Mouse (Mus musculus) lung, postnatal 14 days (tissue): ENCODE results near the gene Tex13b.
"Not testable (repeated sequence)": the region's sequence is repeated elsewhere in the genome, so short reads cannot be mapped to it uniquely, and the experiment has no call there.

ENCODE experiments used
- DNase-seq: peaks from one replicate; pipeline ENCODE4 v3.0.0; 2021

Gene Tex13b

DNA sequence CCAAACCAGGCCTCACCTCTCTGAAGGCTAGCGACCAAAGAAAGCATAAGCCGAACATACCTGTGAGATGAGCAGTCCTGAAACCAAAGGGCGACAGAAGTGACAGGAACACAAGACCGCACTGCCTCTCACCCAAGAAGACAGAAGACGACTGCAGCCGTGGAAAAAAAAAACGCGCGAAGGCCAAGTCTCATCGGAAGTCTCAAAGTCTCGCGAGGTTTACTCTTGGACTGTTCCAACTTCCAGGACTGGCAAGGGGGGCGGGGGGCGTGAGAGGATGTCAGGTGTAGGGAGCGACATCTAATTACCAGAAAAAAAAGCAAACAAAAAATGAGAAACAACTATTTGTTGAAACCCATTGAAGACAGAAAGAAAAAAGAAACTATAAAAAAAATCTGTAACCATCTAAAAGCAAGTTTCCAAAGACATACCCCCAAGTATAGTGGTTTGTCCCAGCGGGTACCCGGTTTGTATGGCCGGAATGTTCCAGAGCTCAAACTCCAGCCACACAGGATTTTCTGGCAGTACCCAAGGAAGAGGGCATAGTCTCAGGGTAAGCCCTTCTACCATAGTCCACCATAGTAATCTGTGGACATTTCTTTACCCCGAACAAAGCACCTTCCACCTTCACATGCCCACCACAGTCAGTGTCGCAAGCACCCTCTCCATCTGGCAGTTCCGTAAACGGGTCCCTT, at the start of gene Tex13b:
Gene Tex13b (minus strand): TSS at position 122 of the 695 bp plus-strand sequence.
- no peak for DNase-seq

- no peak for DNase-seq
Observed at GRCm38 (mm10) chrX:140862760-140863159, 49.5 kb upstream of the Tex13b start.

DNA sequence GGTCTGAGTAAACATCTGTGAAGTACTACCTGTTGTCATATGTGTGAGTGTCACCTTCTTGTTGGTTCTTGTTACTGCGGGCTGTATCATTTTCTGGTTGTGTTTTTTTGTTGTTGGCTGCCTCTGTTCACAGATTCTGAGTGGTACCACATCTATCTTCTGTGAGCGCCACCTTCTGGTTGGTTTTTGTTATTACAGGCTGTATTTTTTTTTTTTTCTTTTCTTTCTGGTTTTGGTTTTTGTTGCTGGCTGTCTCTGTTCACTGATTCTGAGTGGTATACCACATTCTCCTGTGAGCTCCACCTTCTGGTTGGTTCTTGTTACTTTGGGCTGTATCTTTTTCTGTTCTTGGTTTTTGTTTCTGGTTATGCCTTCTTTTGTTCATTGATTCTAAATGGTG, 44.2 kb upstream of the Tex13b start:
- DNase-seq = peak; percentile 1

DNA sequence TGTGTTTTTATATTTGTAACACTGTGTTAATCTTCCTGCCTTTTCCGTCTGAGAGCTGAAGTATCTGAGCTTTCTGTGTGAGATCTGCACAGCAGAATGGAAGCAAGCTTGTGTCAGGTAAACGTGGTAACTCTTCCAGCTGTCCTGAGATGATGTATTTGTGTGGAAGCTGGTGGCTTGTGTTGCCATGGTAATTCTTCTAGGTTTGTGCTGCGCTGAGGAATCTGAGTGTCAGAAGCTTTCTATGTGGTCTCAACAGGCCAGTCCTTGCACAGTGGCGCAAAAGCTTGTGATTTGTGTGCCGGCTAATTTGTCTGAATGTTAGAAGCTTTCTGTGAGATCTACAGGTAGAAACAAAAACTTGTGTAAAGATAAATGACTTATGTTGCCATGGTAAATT, 43.8 kb upstream of the Tex13b start:
- not testable (repeated sequence) for DNase-seq

DNA sequence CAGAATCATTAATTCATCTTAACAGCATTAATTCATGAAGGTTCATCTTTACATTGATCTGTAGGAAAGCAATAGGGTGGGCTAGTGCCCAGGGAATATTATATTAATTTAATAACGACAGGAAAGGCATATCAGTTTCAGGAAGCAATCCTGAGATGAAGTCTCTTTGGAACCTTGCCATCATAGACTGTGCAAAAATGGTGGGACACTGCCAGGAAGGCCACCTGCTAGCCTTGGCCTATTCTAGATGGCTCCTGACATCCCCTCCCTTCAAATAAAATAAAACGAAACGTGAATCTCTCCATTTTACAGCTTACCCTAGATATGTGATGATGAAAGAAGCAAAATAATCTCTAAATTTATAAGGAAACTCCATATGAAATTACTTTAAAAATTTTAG, 41.3 kb upstream of the Tex13b start:
- no peak for DNase-seq

- not testable (repeated sequence) for DNase-seq
Observed at GRCm38 (mm10) chrX:140845401-140845800, 32.2 kb upstream of the Tex13b start.

GRCm38 (mm10) chrX:140839887-140840286, 26.7 kb upstream of the Tex13b start:
- no peak for DNase-seq

- no peak for DNase-seq
Observed at GRCm38 (mm10) chrX:140838077-140838476, 24.8 kb upstream of the Tex13b start.

DNA sequence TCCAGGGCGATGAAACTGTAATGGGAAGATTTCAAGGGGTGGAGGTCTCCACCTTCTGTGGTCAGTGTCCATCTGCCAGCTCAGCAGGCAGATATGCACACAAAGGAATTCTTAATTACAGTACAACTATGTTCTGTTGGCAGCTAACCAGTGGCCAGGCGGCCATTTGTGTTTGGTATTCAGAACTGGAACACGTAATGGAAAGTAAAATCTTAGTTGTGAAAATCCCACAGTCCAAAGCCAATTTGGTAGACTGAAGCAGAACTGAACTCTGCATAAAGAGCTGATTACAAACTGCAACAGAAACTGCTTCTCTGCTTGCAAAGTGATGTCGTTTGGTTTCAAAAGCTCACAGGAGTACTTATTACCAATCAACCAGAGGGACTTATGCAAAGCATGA, 18.5 kb upstream of the Tex13b start:
- peak; percentile 2 for DNase-seq

DNA sequence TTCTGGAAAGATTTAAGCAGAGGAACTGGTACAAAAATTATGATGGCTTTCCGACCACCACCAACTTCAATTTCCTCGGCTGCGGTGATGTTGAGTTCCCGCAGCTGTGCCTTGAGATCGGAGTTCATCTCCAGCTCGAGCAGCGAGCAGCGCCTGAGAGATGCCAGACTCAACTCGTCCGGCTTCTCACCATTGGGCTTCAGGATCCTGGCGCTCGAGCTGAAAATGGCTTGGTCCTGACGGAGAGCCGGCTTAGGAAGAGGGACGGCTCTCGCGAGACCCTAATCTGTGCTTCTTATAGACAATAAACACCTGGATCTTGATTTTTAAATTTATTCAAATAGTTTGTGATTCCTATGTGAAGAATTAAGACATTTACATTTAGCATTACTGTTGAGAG, 9.1 kb upstream of the Tex13b start:
- no peak for DNase-seq

- DNase-seq = no peak
Observed at GRCm38 (mm10) chrX:140805340-140805739, 7.9 kb downstream of the Tex13b start.

DNA sequence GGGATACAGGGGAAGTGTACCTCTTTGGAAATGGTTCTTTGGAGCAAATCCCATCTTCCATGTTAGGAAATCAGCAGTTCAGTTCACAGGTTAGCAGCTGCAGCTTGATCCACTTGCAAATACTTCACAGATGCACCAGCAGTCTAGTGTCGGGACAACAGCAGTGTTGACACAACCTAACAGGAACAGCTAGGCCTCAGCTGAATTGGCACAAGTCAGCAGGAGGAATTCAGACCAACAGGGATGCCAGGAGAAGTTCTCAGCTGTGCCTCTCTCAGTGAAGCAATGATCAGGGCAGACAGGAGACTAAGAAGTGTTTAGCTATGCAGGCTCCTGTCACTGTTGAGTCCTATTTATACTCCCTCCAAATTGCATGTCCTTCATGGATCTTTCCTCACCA, 43.4 kb downstream of the Tex13b start:
- peak; percentile 1 for DNase-seq
